Mouse (Mus musculus): ENCODE measurements at regions not wholly inside any gene's neighbourhood (a gene's known extent, or its start where the extent isn't known, plus 50 kb on each side); places are given as distances from the start of the nearest gene placed in this dataset.
A peak's percentile ranks its signal among the peaks of the same experiment; 100 is the strongest.

GRCm38 (mm10) chr6:31995977-31996376, 54.1 kb upstream of the 1700012A03Rik start:
- no peaks in the 10 kb centered on the region for H3K4me1 ChIP-seq (ENCODE audit: control insufficient read depth, insufficient read depth, low read length)
- no peak overlapping the region for H3K4me3 ChIP-seq (ENCODE audit: low read length)
- H3K4me2 ChIP-seq (ENCODE audit: low read depth, low read length) = no peak overlapping the region
- no peak overlapping the region for H3K9ac ChIP-seq (ENCODE audit: low read depth, low read length)
- no peaks in the 10 kb centered on the region for H3K36me3 ChIP-seq (ENCODE audit: control insufficient read depth, insufficient read depth, low read length)
- H3K27me3 ChIP-seq (replicated peaks; ENCODE audit: control insufficient read depth, insufficient read depth, low read length) = no peaks in the 10 kb centered on the region
- no peaks in the 10 kb centered on the region for H3K9me3 ChIP-seq (ENCODE audit: control insufficient read depth, low read length)
- ATAC-seq = no peak
- 89% methylated on average over 7 of the region's 7 CpGs for whole genome bisulfite sequencing
- H3K27ac ChIP-seq (ENCODE audit: low read length) = no peak overlapping the region

- 79% methylated on average over 4 of the region's 4 CpGs for WGBS
- Histone ChIP-seq H3K4me3 (ENCODE audit: low read length) (no peak overlapping the region), H3K4me2 (ENCODE audit: low read depth, low read length) (no peak overlapping the region), H3K4me1 (ENCODE audit: control insufficient read depth, insufficient read depth, low read length) (no peaks in the 10 kb centered on the region), H3K27me3 (replicated peaks; ENCODE audit: control insufficient read depth, insufficient read depth, low read length) (no peaks in the 10 kb centered on the region), H3K27ac (ENCODE audit: low read length) (no peak overlapping the region), H3K9me3 (ENCODE audit: control insufficient read depth, low read length) (no peaks in the 10 kb centered on the region), H3K36me3 (ENCODE audit: control insufficient read depth, insufficient read depth, low read length) (no peaks in the 10 kb centered on the region), H3K9ac (ENCODE audit: low read depth, low read length) (no peak overlapping the region)
- no peak for ATAC-seq
Measured at GRCm38 (mm10) chr6:31995249-31995648, 54.8 kb upstream of the 1700012A03Rik start.

DNA sequence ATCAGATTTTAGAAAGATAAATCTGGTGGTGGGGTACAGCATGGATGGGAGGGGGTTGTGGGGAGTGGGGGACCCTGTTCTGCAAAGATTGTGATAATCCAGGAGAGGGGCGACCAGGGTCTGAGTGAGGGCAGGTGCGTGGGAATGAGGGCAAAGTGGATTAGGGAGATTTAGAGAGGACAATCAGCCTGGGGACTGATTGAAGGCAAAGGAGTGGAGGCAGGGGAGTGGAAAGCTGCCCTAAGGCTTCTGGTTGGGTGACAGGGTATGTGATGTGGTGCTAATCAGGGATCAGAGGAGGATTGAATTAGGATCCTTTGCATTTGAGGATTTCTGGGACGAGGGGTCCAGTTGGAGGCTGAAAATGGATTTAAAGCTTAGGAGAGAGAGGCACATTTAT, 64.3 kb upstream of the 1700012A03Rik start:
- Histone ChIP-seq H3K9me3 (ENCODE audit: control insufficient read depth, low read length) (no peaks in the 10 kb centered on the region), H3K4me3 (ENCODE audit: low read length) (no peak overlapping the region), H3K36me3 (ENCODE audit: control insufficient read depth, insufficient read depth, low read length) (no peaks in the 10 kb centered on the region), H3K4me2 (ENCODE audit: low read depth, low read length) (no peak overlapping the region), H3K27me3 (replicated peaks; ENCODE audit: control insufficient read depth, insufficient read depth, low read length) (no peaks in the 10 kb centered on the region), H3K4me1 (ENCODE audit: control insufficient read depth, insufficient read depth, low read length) (no peaks in the 10 kb centered on the region), H3K9ac (ENCODE audit: low read depth, low read length) (no peak overlapping the region), H3K27ac (ENCODE audit: low read length) (no peak overlapping the region)
- ATAC-seq = no peak
- WGBS = 51% methylated on average over 3 of the region's 3 CpGs

DNA sequence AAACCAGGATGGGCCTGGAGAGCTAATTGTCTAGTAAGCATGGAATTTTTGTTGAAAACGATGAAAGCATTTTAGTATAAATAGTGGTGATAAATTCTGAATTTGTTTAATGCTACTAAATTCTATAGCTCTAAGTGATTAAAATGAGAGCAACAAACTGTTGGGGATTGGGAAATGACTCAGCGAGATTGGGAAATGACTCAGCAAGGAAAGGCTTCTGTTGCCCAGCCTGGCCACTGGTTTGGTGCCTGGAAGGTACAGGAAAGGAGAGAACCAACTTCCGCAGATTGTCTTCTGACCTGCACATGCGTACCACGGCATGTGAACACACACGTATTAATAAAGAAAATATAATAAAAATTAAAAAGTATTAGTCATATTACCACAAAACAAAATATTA, 73.3 kb upstream of the 1700012A03Rik start:
- H3K4me1 ChIP-seq (ENCODE audit: control insufficient read depth, insufficient read depth, low read length) = no peaks in the 10 kb centered on the region
- H3K4me2 ChIP-seq (ENCODE audit: low read depth, low read length) = no peak overlapping the region
- H3K27ac ChIP-seq (ENCODE audit: low read length) = no peak overlapping the region
- no peaks in the 10 kb centered on the region; the same call in 1 of the 2 replicates for H3K9me3 ChIP-seq (ENCODE audit: control insufficient read depth, low read length)
- no peak overlapping the region for H3K4me3 ChIP-seq (ENCODE audit: low read length)
- WGBS = 89% methylated on average over 6 of the region's 6 CpGs
- ATAC-seq = no peak
- no peaks in the 10 kb centered on the region for H3K27me3 ChIP-seq (replicated peaks; ENCODE audit: control insufficient read depth, insufficient read depth, low read length)
- no peak overlapping the region for H3K9ac ChIP-seq (ENCODE audit: low read depth, low read length)
- no peaks in the 10 kb centered on the region for H3K36me3 ChIP-seq (ENCODE audit: control insufficient read depth, insufficient read depth, low read length)

DNA sequence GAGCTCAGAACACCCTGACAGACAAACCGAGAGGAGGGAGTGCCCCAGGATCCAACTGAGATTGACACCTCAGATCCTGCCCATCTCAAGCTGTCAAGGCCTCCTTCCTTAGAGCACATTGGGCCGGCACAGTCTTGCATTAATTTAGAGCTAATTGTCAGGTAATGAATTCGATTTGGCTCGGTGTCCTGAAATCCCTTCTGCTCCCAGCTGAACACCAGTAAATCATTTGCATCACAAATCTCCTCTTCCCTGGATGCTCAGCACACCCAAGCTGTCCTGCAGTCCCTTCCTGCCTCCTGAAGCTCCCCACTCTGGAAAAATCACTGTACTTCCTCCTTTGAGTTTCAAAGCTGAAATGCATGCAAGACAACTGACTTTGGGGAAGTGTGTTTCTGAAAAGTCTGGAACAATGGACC, 102.0 kb upstream of the 1700012A03Rik start:
- Histone ChIP-seq H3K4me2 (ENCODE audit: low read depth, low read length) (no peak overlapping the region), H3K27me3 (replicated peaks; ENCODE audit: control insufficient read depth, insufficient read depth, low read length) (no peaks in the 10 kb centered on the region), H3K27ac (ENCODE audit: low read length) (no peak overlapping the region), H3K9me3 (ENCODE audit: control insufficient read depth, low read length) (no peaks in the 10 kb centered on the region), H3K9ac (ENCODE audit: low read depth, low read length) (no peak overlapping the region), H3K4me3 (ENCODE audit: low read length) (no peak overlapping the region), H3K4me1 (ENCODE audit: control insufficient read depth, insufficient read depth, low read length) (no peaks in the 10 kb centered on the region), H3K36me3 (ENCODE audit: control insufficient read depth, insufficient read depth, low read length) (no peaks in the 10 kb centered on the region)
- 37% methylated on average over 4 of the region's 4 CpGs for WGBS
- ATAC-seq = no peak

GRCm38 (mm10) chr6:31946572-31946971, 103.5 kb upstream of the 1700012A03Rik start:
- Histone ChIP-seq H3K4me3 (ENCODE audit: low read length) (no peak overlapping the region), H3K27me3 (replicated peaks; ENCODE audit: control insufficient read depth, insufficient read depth, low read length) (no peaks in the 10 kb centered on the region), H3K9me3 (ENCODE audit: control insufficient read depth, low read length) (no peaks in the 10 kb centered on the region), H3K4me1 (ENCODE audit: control insufficient read depth, insufficient read depth, low read length) (no peaks in the 10 kb centered on the region), H3K4me2 (ENCODE audit: low read depth, low read length) (no peak overlapping the region), H3K27ac (ENCODE audit: low read length) (no peak overlapping the region), H3K36me3 (ENCODE audit: control insufficient read depth, insufficient read depth, low read length) (no peaks in the 10 kb centered on the region), H3K9ac (ENCODE audit: low read depth, low read length) (no peak overlapping the region)
- no peak for ATAC-seq
- 83% methylated on average over 5 of the region's 5 CpGs for WGBS

- Histone ChIP-seq H3K27ac (ENCODE audit: low read length) (no peak overlapping the region), H3K4me2 (ENCODE audit: low read depth, low read length) (no peak overlapping the region), H3K9me3 (ENCODE audit: control insufficient read depth, low read length) (no peaks in the 10 kb centered on the region), H3K4me1 (ENCODE audit: control insufficient read depth, insufficient read depth, low read length) (no peaks in the 10 kb centered on the region), H3K36me3 (ENCODE audit: control insufficient read depth, insufficient read depth, low read length) (no peaks in the 10 kb centered on the region), H3K4me3 (ENCODE audit: low read length) (no peak overlapping the region), H3K27me3 (replicated peaks; ENCODE audit: control insufficient read depth, insufficient read depth, low read length) (no peaks in the 10 kb centered on the region), H3K9ac (ENCODE audit: low read depth, low read length) (no peak overlapping the region)
- 42% methylated on average over 7 of the region's 7 CpGs for WGBS
- no peak for ATAC-seq
Measured at GRCm38 (mm10) chr6:31945347-31945746, 104.7 kb upstream of the 1700012A03Rik start.

DNA sequence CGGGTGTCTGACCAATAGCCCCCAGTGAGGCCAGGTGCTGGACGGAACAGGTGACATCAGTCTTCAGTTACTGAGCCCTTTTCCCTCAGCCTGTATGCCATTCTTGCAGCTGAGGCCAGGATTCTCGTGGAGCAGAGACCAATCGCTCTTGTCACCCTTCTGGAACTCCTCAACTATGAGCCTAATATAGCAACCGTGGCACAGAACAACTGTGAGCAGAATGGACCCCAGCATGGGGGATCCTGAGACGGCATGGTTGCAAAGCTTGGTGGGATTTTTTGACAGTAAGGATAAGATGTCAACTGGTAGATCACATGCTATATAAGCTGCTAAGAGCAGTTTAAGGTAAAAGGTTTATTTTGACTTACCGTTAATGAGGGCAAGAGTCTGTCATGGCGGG, 105.5 kb upstream of the 1700012A03Rik start:
- Histone ChIP-seq H3K4me2 (ENCODE audit: low read depth, low read length) (no peak overlapping the region), H3K36me3 (ENCODE audit: control insufficient read depth, insufficient read depth, low read length) (no peaks in the 10 kb centered on the region), H3K9ac (ENCODE audit: low read depth, low read length) (no peak overlapping the region), H3K4me3 (ENCODE audit: low read length) (no peak overlapping the region), H3K27ac (ENCODE audit: low read length) (no peak overlapping the region), H3K4me1 (ENCODE audit: control insufficient read depth, insufficient read depth, low read length) (no peaks in the 10 kb centered on the region), H3K9me3 (ENCODE audit: control insufficient read depth, low read length) (no peaks in the 10 kb centered on the region), H3K27me3 (replicated peaks; ENCODE audit: control insufficient read depth, insufficient read depth, low read length) (no peaks in the 10 kb centered on the region)
- no peak for ATAC-seq
- whole genome bisulfite sequencing = 80% methylated on average over 8 of the region's 8 CpGs

GRCm38 (mm10) chr6:31942696-31943095, 107.3 kb upstream of the 1700012A03Rik start:
- Histone ChIP-seq H3K4me1 (ENCODE audit: control insufficient read depth, insufficient read depth, low read length) (no peaks in the 10 kb centered on the region), H3K27ac (ENCODE audit: low read length) (no peak overlapping the region), H3K4me2 (ENCODE audit: low read depth, low read length) (no peak overlapping the region), H3K36me3 (ENCODE audit: control insufficient read depth, insufficient read depth, low read length) (no peaks in the 10 kb centered on the region), H3K27me3 (replicated peaks; ENCODE audit: control insufficient read depth, insufficient read depth, low read length) (peaks cover 3% of the 10 kb centered on the region; the same call in 1 of the 2 replicates), H3K9ac (ENCODE audit: low read depth, low read length) (no peak overlapping the region), H3K9me3 (ENCODE audit: control insufficient read depth, low read length) (no peaks in the 10 kb centered on the region), H3K4me3 (ENCODE audit: low read length) (no peak overlapping the region)
- 48% methylated on average over 4 of the region's 4 CpGs for WGBS
- no peak for ATAC-seq

DNA sequence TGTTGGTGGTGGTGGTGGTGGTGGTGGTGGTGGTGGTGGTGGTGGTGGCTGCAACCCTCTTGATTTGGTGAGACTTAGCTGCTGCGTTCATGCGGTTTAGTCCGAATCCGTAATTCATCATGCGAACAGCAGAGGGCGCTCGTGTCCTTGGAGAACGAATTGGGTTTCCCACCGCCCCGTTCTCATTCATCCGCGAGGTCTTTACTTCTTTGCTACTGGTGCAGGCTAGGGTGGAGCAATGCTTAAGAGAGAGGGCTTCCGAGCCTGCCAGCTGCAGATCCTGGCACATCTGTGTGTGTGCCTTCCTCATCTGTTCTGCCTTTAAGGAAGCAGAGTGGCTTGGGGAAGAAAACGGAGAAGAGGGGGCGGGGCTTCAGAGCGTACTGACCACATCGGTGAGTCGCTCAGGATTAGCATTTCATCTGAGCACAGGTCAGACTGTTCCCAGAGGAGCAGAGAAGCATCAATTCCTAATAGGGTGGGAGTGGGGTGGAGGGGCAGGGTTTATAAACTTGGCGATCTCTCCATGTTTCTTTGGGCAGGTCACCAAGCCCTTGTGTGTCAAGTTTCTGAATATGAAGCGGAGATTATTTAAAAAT, 111.7 kb upstream of the 1700012A03Rik start:
- Histone ChIP-seq H3K36me3 (ENCODE audit: control insufficient read depth, insufficient read depth, low read length) (no peaks in the 10 kb centered on the region), H3K4me2 (ENCODE audit: low read depth, low read length) (peak overlapping the region; percentile 72), H3K27me3 (replicated peaks; ENCODE audit: control insufficient read depth, insufficient read depth, low read length) (peaks cover 6% of the 10 kb centered on the region; the same call in 1 of the 2 replicates), H3K9me3 (ENCODE audit: control insufficient read depth, low read length) (no peaks in the 10 kb centered on the region), H3K9ac (ENCODE audit: low read depth, low read length) (no peak overlapping the region), H3K4me1 (ENCODE audit: control insufficient read depth, insufficient read depth, low read length) (no peaks in the 10 kb centered on the region), H3K4me3 (ENCODE audit: low read length) (peak overlapping the region; percentile 43), H3K27ac (ENCODE audit: low read length) (no peak overlapping the region)
- WGBS = 5% methylated on average over 20 of the region's 20 CpGs
- peak; percentile 60 for ATAC-seq

Data from intestine, embryonic 16.5 days (tissue).